Mouse (Mus musculus) MEL (cell line): Measurements from ENCODE around the gene Oas3. TPM values are rescaled to one million over a fixed set of nuclear protein-coding genes. Genes with fewer than 3 reads are reported as not detected.

ENCODE experiments used
- DNase-seq: peaks from one replicate; pipeline ENCODE4 v3.0.0; 2011; ENCODE audit warnings: low read depth, low spot score
- H3K27ac ChIP-seq: 2 replicates; pipeline ENCODE4 v1.5.1; 2012; ENCODE audit warnings: low read depth, mild to moderate bottlenecking, control low read depth, low read length, moderate library complexity; ENCODE audit not compliant: control insufficient read depth
- H3K27me3 ChIP-seq, 2 experiments: fragments of 150-350 bp in 1 of 2; sonication (generic) in 1 of 2; 2 replicates each; pipeline ENCODE4 v1.6.1; 2012; ENCODE audit warnings: low read length in 2 of 2, mild to moderate bottlenecking in 2 of 2, improper control_type of control experiment in 1 of 2, moderate library complexity in 1 of 2; ENCODE audit not compliant: insufficient read depth in 2 of 2, control insufficient read depth in 1 of 2
- H3K36me3 ChIP-seq, 2 experiments: 2 replicates each; pipeline ENCODE4 v1.6.1; 2012 to 2014; ENCODE audit warnings: low read length in 2 of 2, improper control_type of control experiment in 1 of 2, inconsistent platforms in 1 of 2, mild to moderate bottlenecking in 1 of 2; ENCODE audit not compliant: insufficient read depth in 2 of 2, control insufficient read depth in 1 of 2
- H3K4me1 ChIP-seq, 2 experiments: fragments of 150-350 bp in 1 of 2; sonication (generic) in 1 of 2; 2 replicates each; pipeline ENCODE4 v1.6.1; 2012; ENCODE audit warnings: low read length in 2 of 2, improper control_type of control experiment in 1 of 2, mild to moderate bottlenecking in 1 of 2; ENCODE audit not compliant: insufficient read depth in 2 of 2, control insufficient read depth in 1 of 2
- H3K4me3 ChIP-seq, 2 experiments: fragments of 150-350 bp in 1 of 2; sonication (generic) in 1 of 2; 2 replicates each; pipeline ENCODE4 v1.5.1; 2012; ENCODE audit warnings: low read depth in 2 of 2, low read length in 2 of 2, mild to moderate bottlenecking in 2 of 2, moderate library complexity in 2 of 2, control low read depth in 1 of 2, improper control_type of control experiment in 1 of 2; ENCODE audit not compliant: control insufficient read depth in 1 of 2, insufficient read depth in 1 of 2
- H3K79me2 ChIP-seq: 2 replicates; pipeline ENCODE4 v1.6.1; 2012; ENCODE audit warnings: mild to moderate bottlenecking, low read length, moderate library complexity; ENCODE audit not compliant: control insufficient read depth, poor library complexity, insufficient read depth
- H3K9ac ChIP-seq: 2 replicates; pipeline ENCODE4 v1.6.1; 2012; ENCODE audit warnings: low read depth, mild to moderate bottlenecking, control low read depth, low read length, moderate library complexity; ENCODE audit not compliant: control insufficient read depth, poor library complexity, severe bottlenecking
- H3K9me3 ChIP-seq: fragments of 150-350 bp; sonication (generic); replicated peaks from 2 replicates; pipeline ENCODE4 v1.6.1; 2012; ENCODE audit warnings: mild to moderate bottlenecking, low read length, improper control_type of control experiment, moderate library complexity; ENCODE audit not compliant: insufficient read depth
- BHLHE40 ChIP-seq: IDR thresholded peaks from 2 replicates; pipeline ENCODE4 v1.6.1; 2012; ENCODE audit warnings: low read depth, mild to moderate bottlenecking, inconsistent platforms, low read length, improper control_type of control experiment, borderline replicate concordance
- CHD2 ChIP-seq: IDR thresholded peaks from 2 replicates; pipeline ENCODE4 v1.6.1; 2011; ENCODE audit warnings: low read length, improper control_type of control experiment
- ETS1 ChIP-seq: IDR thresholded peaks from 2 replicates; pipeline ENCODE4 v1.6.1; 2012; ENCODE audit warnings: low read depth, mild to moderate bottlenecking, inconsistent platforms, low read length, improper control_type of control experiment, moderate library complexity
- GATA1 ChIP-seq: IDR thresholded peaks from 2 replicates; pipeline ENCODE4 v1.6.1; 2011; ENCODE audit warnings: low read depth, low read length, improper control_type of control experiment
- KAT2A ChIP-seq: conservative IDR thresholded peaks from 2 replicates; pipeline ENCODE4 v1.6.1; 2012; ENCODE audit warnings: low read depth, low read length, improper control_type of control experiment, inconsistent platforms
- POLR2A ChIP-seq, 2 experiments: IDR thresholded peaks; 2 replicates each; pipeline ENCODE4 v1.6.1; 2011 to 2012; ENCODE audit warnings: low read length in 2 of 2, mild to moderate bottlenecking in 2 of 2, control low read depth in 1 of 2, improper control_type of control experiment in 1 of 2, low read depth in 1 of 2, moderate library complexity in 1 of 2; ENCODE audit not compliant: control insufficient read depth in 1 of 2, insufficient read depth in 1 of 2, poor library complexity in 1 of 2
- RCOR1 ChIP-seq: IDR thresholded peaks from 2 replicates; pipeline ENCODE4 v1.6.1; 2012; ENCODE audit warnings: low read depth, mild to moderate bottlenecking, inconsistent platforms, low read length, improper control_type of control experiment
- TCF12 ChIP-seq: IDR thresholded peaks from 2 replicates; pipeline ENCODE4 v1.6.1; 2014; ENCODE audit warnings: low read depth, mild to moderate bottlenecking, inconsistent platforms, low read length, improper control_type of control experiment, moderate library complexity
- UBTF ChIP-seq: IDR thresholded peaks from 2 replicates; pipeline ENCODE4 v1.6.1; 2012; ENCODE audit warnings: low read depth, mild to moderate bottlenecking, inconsistent platforms, low read length, improper control_type of control experiment, moderate library complexity, borderline replicate concordance; ENCODE audit not compliant: insufficient read depth
- ZC3H11A ChIP-seq: IDR thresholded peaks from 2 replicates; pipeline ENCODE4 v1.6.1; 2012; ENCODE audit warnings: low read depth, mild to moderate bottlenecking, inconsistent platforms, low read length, improper control_type of control experiment
- ZKSCAN1 ChIP-seq: IDR thresholded peaks from 2 replicates; pipeline ENCODE4 v1.6.1; 2012; ENCODE audit warnings: low read depth, mild to moderate bottlenecking, inconsistent platforms, low read length, improper control_type of control experiment, moderate library complexity
- ZNF384 ChIP-seq: IDR thresholded peaks from 2 replicates; pipeline ENCODE4 v1.6.1; 2012; ENCODE audit warnings: low read depth, mild to moderate bottlenecking, inconsistent platforms, low read length, improper control_type of control experiment
- polyA plus RNA-seq, 2 experiments: library from polyadenylated mRNA; stranded (reverse) in 1 of 2; unstranded in 1 of 2; fragments of >175 nt in 1 of 2; fragments of >200 nt in 1 of 2; gene quantifications; 2 replicates each; pipeline versions ENCODE4 v1.2.1 to v1.2.4; 2012; ENCODE audit warnings: low replicate concordance in 2 of 2, low read depth in 1 of 2; ENCODE audit not compliant: insufficient read length in 2 of 2, insufficient read depth in 1 of 2, missing spikeins in 1 of 2
- total RNA-seq: library from RNA; depleted of rRNA; stranded (reverse); fragments of 300-350 nt; gene quantifications from 2 replicates; pipeline ENCODE4 v1.2.3, GENCODE M21; 2012

Oas3 gene
- total and polyA plus RNA-seq, 3 experiments = 1.9 to 4.0 TPM; not detected in 1

- no peak overlapping the region for H3K4me3 ChIP-seq
- H3K4me1 ChIP-seq = no peaks in the 10 kb centered on the region
- no peak overlapping the region for H3K9ac ChIP-seq
- H3K79me2 ChIP-seq = no peaks in the 10 kb centered on the region
- no peak for TF ChIP-seq ZKSCAN1
- no peaks in the 10 kb centered on the region for H3K27me3 ChIP-seq
- no peaks in the 10 kb centered on the region for H3K36me3 ChIP-seq
- no peaks in the 10 kb centered on the region for H3K9me3 ChIP-seq
- DNase-seq = no peak
- H3K27ac ChIP-seq = no peak overlapping the region
These were observed 66.0 kb downstream of the Oas3 start for GRCm38 (mm10) chr5:120711416-120711815.

GRCm38 (mm10) chr5:120710826-120711248 lies 66.6 kb downstream of the Oas3 start:
- Histone ChIP-seq H3K9ac (no peak overlapping the region), H3K27ac (no peak overlapping the region), H3K27me3 (no peaks in the 10 kb centered on the region), H3K9me3 (no peaks in the 10 kb centered on the region), H3K4me1 (no peaks in the 10 kb centered on the region), H3K4me3 (no peak overlapping the region), H3K79me2 (no peaks in the 10 kb centered on the region), H3K36me3 (no peaks in the 10 kb centered on the region)
- TF ChIP-seq ETS1 (no peak), KAT2A (no peak), ZNF384 (no peak), TCF12 (no peak), BHLHE40 (no peak)
- DNase-seq = no peak

- H3K9me3 ChIP-seq = no peaks in the 10 kb centered on the region
- H3K27me3 ChIP-seq = no peaks in the 10 kb centered on the region
- no peak overlapping the region for H3K27ac ChIP-seq
- no peaks in the 10 kb centered on the region for H3K36me3 ChIP-seq
- no peak for DNase-seq
- H3K79me2 ChIP-seq = no peaks in the 10 kb centered on the region
- H3K9ac ChIP-seq = no peak overlapping the region
- H3K4me1 ChIP-seq = no peaks in the 10 kb centered on the region
- TF ChIP-seq UBTF (no peak), ETS1 (no peak), BHLHE40 (no peak), POLR2A (IDR thresholded peaks at IDR 0.05; ENCODE audit: control insufficient read depth in 1 of 2, insufficient read depth in 1 of 2, low read depth in 1 of 2, low read length in 2 of 2, poor library complexity in 1 of 2) (no peak), CHD2 (no peak), ZC3H11A (no peak), RCOR1 (no peak), GATA1 (no peak), KAT2A (no peak)
- H3K4me3 ChIP-seq = no peak overlapping the region
These were observed 67.2 kb downstream of the Oas3 start for GRCm38 (mm10) chr5:120710161-120710825.
